Mouse (Mus musculus) midbrain, embryonic 14.5 days (tissue): ENCODE results near the gene Wfdc6b. TPM values are rescaled to one million over a fixed set of nuclear protein-coding genes. Genes with fewer than 3 reads are reported as not detected.

Experiments
- ATAC-seq: fragments of 200-750 bp; cut with Nextera tagmentation; 2 replicates; pipeline ENCODE4 v1.8.0; 2017; ENCODE audit warnings: moderate number of reproducible peaks, moderate library complexity; ENCODE audit not compliant: low FRiP score, low TSS enrichment
- DNase-seq: peaks from one replicate; pipeline ENCODE4 v3.0.0-alpha.2; 2015
- H3K27ac ChIP-seq: fragments of 300-500 bp; sonication (generic); replicated peaks from 2 replicates; pipeline ENCODE4 v1.5.1; 2014; ENCODE audit warnings: mild to moderate bottlenecking, low read depth, low read length, moderate library complexity
- H3K27me3 ChIP-seq: fragments of 300-500 bp; sonication (generic); 2 replicates; pipeline ENCODE4 v1.6.1; 2014; ENCODE audit warnings: low read length, control low read depth, mixed read lengths; ENCODE audit not compliant: control insufficient read depth, insufficient read depth
- H3K36me3 ChIP-seq: fragments of 300-500 bp; sonication (generic); 2 replicates; pipeline ENCODE4 v1.6.1; 2014; ENCODE audit warnings: low read length, control low read depth; ENCODE audit not compliant: control insufficient read depth, insufficient read depth
- H3K4me1 ChIP-seq: fragments of 300-500 bp; sonication (generic); 2 replicates; pipeline ENCODE4 v1.6.1; 2014; ENCODE audit warnings: mild to moderate bottlenecking, antibody characterized with exemption, low read length, control low read depth; ENCODE audit not compliant: control insufficient read depth, insufficient read depth
- H3K4me2 ChIP-seq: fragments of 300-500 bp; sonication (generic); 2 replicates; pipeline ENCODE4 v1.6.1; 2014; ENCODE audit warnings: mild to moderate bottlenecking, low read length, moderate library complexity
- H3K4me3 ChIP-seq: fragments of 300-500 bp; sonication (generic); replicated peaks from 2 replicates; pipeline ENCODE4 v1.5.1; 2014; ENCODE audit warnings: low read depth, low read length
- H3K9ac ChIP-seq: fragments of 300-500 bp; sonication (generic); replicated peaks from 2 replicates; pipeline ENCODE4 v1.6.1; 2014; ENCODE audit warnings: mild to moderate bottlenecking, low read length, moderate library complexity
- H3K9me3 ChIP-seq: fragments of 300-500 bp; sonication (generic); 2 replicates; pipeline ENCODE4 v1.6.1; 2016; ENCODE audit warnings: low read length, control low read depth, mixed read lengths; ENCODE audit not compliant: control insufficient read depth
- WGBS: fragments of 180-500 bp; shearing (Covaris S2); extraction: QIAGEN DNeasy Blood & Tissue Kit; methylation state at CpG from one replicate; pipeline ENCODE4 v1.1.7; 2014; 5-methylcytosine and 5-hydroxymethylcytosine counted together
- polyA plus RNA-seq: library from polyadenylated mRNA; unstranded; fragments of >200 nt; fragmentation: Nextera tagmentation; extraction: Ambion mirVana; gene quantifications from 2 replicates; pipeline ENCODE4 v1.2.1, GENCODE M21; 2014

The Wfdc6b gene
- polyA plus RNA-seq, 1 experiment from 2014 or later: not detected

- no peak overlapping the region for H3K9ac ChIP-seq
- DNase-seq (no peak), ATAC-seq (no peak)
- H3K4me2 ChIP-seq: no peak overlapping the region
- H3K27me3 ChIP-seq: no peaks in the 10 kb centered on the region
- no peaks in the 10 kb centered on the region for H3K9me3 ChIP-seq
- H3K27ac ChIP-seq: no peak overlapping the region
- H3K4me1 ChIP-seq: no peaks in the 10 kb centered on the region
- H3K4me3 ChIP-seq: no peak overlapping the region
- WGBS: 76% methylated on average over 13 of the region's 13 CpGs
- no peaks in the 10 kb centered on the region for H3K36me3 ChIP-seq
Measured at GRCm38 (mm10) chr2:164641881-164642673, 28.8 kb downstream of the Wfdc6b start.

DNA sequence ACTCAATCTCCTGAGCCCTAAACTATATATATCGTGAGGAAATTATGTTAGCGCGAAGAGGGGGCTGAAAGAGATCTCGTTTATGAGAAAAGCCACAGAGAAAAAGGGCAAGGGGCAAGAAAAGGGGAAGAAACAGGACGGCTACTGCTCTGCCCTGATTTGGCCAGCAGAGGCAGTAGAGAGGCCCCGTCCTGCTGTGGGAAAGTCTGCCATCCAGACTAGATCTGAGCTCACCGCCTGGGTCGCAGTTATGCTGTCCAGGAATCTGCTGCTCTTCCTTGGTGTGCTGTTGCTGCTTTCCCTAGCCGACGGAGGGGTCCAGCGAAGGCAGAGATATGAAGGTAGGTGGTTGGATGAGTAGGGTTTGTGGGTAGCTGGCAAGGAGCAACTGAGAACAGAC lies 42.5 kb downstream of the Wfdc6b start, which contains the start of gene Wfdc10:
Gene Wfdc10 (plus strand): TSS at position 189 of the 400 bp plus-strand sequence.
- ATAC-seq (no peak), DNase-seq (peak; percentile 75)
- Histone ChIP-seq H3K9ac (no peak within 1 kb of the TSS), H3K4me2 (no peak within 1 kb of the TSS), H3K27me3 (no peaks in the 10 kb centered on the region), H3K4me1 (no peaks in the 10 kb centered on the region), H3K9me3 (no peaks in the 10 kb centered on the region), H3K36me3 (no peaks in the 10 kb centered on the region), H3K4me3 (no peak within 1 kb of the TSS), H3K27ac (no peak within 1 kb of the TSS)
- WGBS: 15% methylated on average over 11 of the region's 11 CpGs

GRCm38 (mm10) chr2:164656483-164656882 lies 43.2 kb downstream of the Wfdc6b start, which contains the start of gene Wfdc9:
Gene Wfdc9 (minus strand): TSS chr2:164656583.
- H3K4me3 ChIP-seq: no peak within 1 kb of the TSS
- no peak within 1 kb of the TSS for H3K9ac ChIP-seq
- no peaks in the 10 kb centered on the region for H3K36me3 ChIP-seq
- WGBS: 81% methylated on average over 9 of the region's 9 CpGs
- no peak within 1 kb of the TSS for H3K27ac ChIP-seq
- H3K9me3 ChIP-seq: no peaks in the 10 kb centered on the region
- H3K4me2 ChIP-seq: no peak within 1 kb of the TSS
- no peaks in the 10 kb centered on the region for H3K4me1 ChIP-seq
- DNase-seq (no peak), ATAC-seq (no peak)
- H3K27me3 ChIP-seq: no peaks in the 10 kb centered on the region

DNA sequence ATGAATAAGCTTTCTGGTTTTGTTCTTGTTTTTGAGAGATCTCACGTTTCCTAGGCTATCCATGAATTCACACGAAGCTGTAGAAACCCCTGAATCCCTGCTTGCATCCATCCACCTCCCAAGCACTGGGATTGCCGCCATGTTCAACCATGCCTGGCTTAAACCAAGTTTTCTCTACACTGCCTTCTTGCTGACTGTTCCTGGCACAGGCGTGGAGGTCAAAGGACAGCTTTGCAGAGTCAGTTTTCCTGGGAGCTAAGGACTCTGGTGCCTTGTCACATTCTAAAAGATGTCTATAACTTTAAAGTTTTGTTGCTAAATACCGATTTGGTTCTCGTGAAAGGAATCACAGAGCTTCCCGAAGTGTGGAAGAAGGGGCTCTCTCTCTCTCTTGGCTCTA lies 51.5 kb downstream of the Wfdc6b start:
- WGBS: 89% methylated on average over 7 of the region's 7 CpGs
- Histone ChIP-seq H3K4me1 (no peaks in the 10 kb centered on the region), H3K4me3 (no peak overlapping the region), H3K4me2 (no peak overlapping the region), H3K9me3 (no peaks in the 10 kb centered on the region), H3K27me3 (no peaks in the 10 kb centered on the region), H3K36me3 (no peaks in the 10 kb centered on the region), H3K9ac (no peak overlapping the region), H3K27ac (no peak overlapping the region)
- no peak for DNase-seq
- no peak for ATAC-seq

Other genes with a start within 250 kb of the Wfdc6b start
- gene Slpi, start 224.4 kb upstream of the Wfdc6b start, polyA plus RNA-seq: not detected in 2 replicates
- gene Rbpjl, start 210.4 kb upstream of the Wfdc6b start, polyA plus RNA-seq: not detected in 2 replicates
- not detected in 2 replicates for gene Matn4, start 208.4 kb upstream of the Wfdc6b start, polyA plus RNA-seq
- 2.4 and 4.9 TPM in 2 replicates for gene Sdc4, start 169.6 kb upstream of the Wfdc6b start, polyA plus RNA-seq
- 93.1 and 97.2 TPM in 2 replicates for gene Sys1, start 156.6 kb upstream of the Wfdc6b start, polyA plus RNA-seq
- gene Gm20458, start 152.6 kb upstream of the Wfdc6b start, polyA plus RNA-seq: 3.4 and 5.1 TPM in 2 replicates
- gene Trp53tg5, start 139.8 kb upstream of the Wfdc6b start, polyA plus RNA-seq: not detected in 2 replicates
- 11.4 and 11.8 TPM in 2 replicates for gene Dbndd2, start 127.4 kb upstream of the Wfdc6b start, polyA plus RNA-seq
- 98.9 and 115 TPM in 2 replicates for gene Pigt, start 116.0 kb upstream of the Wfdc6b start, polyA plus RNA-seq
- gene Wfdc2, start 51.1 kb upstream of the Wfdc6b start, polyA plus RNA-seq: 0.61 and 1.2 TPM in 2 replicates
- gene Spint3, start 40.1 kb upstream of the Wfdc6b start, polyA plus RNA-seq: not detected in 2 replicates
- gene Wfdc6a, start 28.1 kb upstream of the Wfdc6b start, polyA plus RNA-seq: not detected in 2 replicates
- not detected in 2 replicates for gene Eppin, start 19.9 kb upstream of the Wfdc6b start, polyA plus RNA-seq
- gene Wfdc8, start 104 bp downstream of the Wfdc6b start, polyA plus RNA-seq: not detected in 2 replicates
- not detected in 2 replicates for gene Wfdc16, start 25.3 kb downstream of the Wfdc6b start, polyA plus RNA-seq
- gene Wfdc10, start 42.5 kb downstream of the Wfdc6b start, polyA plus RNA-seq: not detected in 2 replicates
- gene Wfdc9, start 43.1 kb downstream of the Wfdc6b start, polyA plus RNA-seq: not detected in 2 replicates
- not detected in 2 replicates for gene Wfdc11, start 60.6 kb downstream of the Wfdc6b start, polyA plus RNA-seq
- not detected in 2 replicates for gene Wfdc13, start 71.6 kb downstream of the Wfdc6b start, polyA plus RNA-seq
- gene Spint4, start 85.0 kb downstream of the Wfdc6b start, polyA plus RNA-seq: not detected in 2 replicates
- not detected in 2 replicates for gene Spint5, start 101.8 kb downstream of the Wfdc6b start, polyA plus RNA-seq
- gene Wfdc3, start 132.4 kb downstream of the Wfdc6b start, polyA plus RNA-seq: 0.80 and 1.1 TPM in 2 replicates
- gene Dnttip1, start 132.5 kb downstream of the Wfdc6b start, polyA plus RNA-seq: 49.1 and 55.0 TPM in 2 replicates
- gene Ube2c, start 156.4 kb downstream of the Wfdc6b start, polyA plus RNA-seq: 45.9 and 85.7 TPM in 2 replicates
- not detected in 2 replicates for gene Tnnc2, start 166.4 kb downstream of the Wfdc6b start, polyA plus RNA-seq
- gene Snx21, start 172.3 kb downstream of the Wfdc6b start, polyA plus RNA-seq: 22.1 and 34.5 TPM in 2 replicates
- 17.1 and 18.5 TPM in 2 replicates for gene Acot8, start 191.4 kb downstream of the Wfdc6b start, polyA plus RNA-seq
- gene Zswim3, start 191.6 kb downstream of the Wfdc6b start, polyA plus RNA-seq: 14.7 and 15.6 TPM in 2 replicates
- gene Zswim1, start 209.2 kb downstream of the Wfdc6b start, polyA plus RNA-seq: 27.8 and 30.5 TPM in 2 replicates
- gene Spata25, start 215.0 kb downstream of the Wfdc6b start, polyA plus RNA-seq: 0.29 TPM in 1 of 2 replicates, not detected in the other
- gene Ctsa, start 219.4 kb downstream of the Wfdc6b start, polyA plus RNA-seq: 77.1 and 88.2 TPM in 2 replicates
- gene Neurl2, start 219.9 kb downstream of the Wfdc6b start, polyA plus RNA-seq: 5.1 and 6.9 TPM in 2 replicates
- gene Pltp, start 244.2 kb downstream of the Wfdc6b start, polyA plus RNA-seq: 29.8 and 91.1 TPM in 2 replicates